ENCODE assay signal across 1 mouse cellular context in genomic region chr8:124867126-124867525, GRCm38 (mm10).
TF ChIP-seq lines count a peak whose summit lies in the region.

No protein-coding gene starts in this region.

TF ChIP-seq in MEL, 35 proteins besides CTCF, POLR2A, EP300 and RAD21:
- 0 out of 2 replicates have a peak, but pooled peaks have one; percentile 15 for TF ChIP-seq CHD1 (IDR thresholded peaks at IDR 0.05; ENCODE audit: low read depth, low read length)
- TF ChIP-seq GATA1 (IDR thresholded peaks at IDR 0.05; ENCODE audit: low read depth, low read length): no peak
